Mouse (Mus musculus): ENCODE measurements around the gene Rasip1.
"Not testable (repeated sequence)": the region's sequence is repeated elsewhere in the genome, so short reads cannot be mapped to it uniquely, and the experiment has no call there.

Rasip1 gene

DNA sequence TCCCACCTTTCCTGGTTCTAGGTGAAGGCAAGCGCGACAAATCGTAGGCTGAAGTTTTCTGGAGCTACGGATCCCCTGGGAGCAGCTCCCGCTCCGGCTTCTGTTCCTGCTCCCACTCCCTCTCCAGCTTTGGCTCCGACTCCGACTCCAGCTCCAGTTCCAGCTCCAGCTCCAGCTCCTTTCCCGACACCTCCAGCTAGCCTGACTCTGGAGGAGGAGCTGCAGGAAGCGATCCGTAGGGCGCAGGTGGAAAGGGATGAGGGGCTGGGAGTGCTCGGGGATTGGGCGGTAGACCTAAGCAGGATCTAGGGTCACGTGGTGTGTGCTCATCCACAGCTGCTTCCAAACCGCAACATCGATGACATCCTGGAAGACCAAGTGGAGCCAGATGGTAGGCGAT, 16.9 kb downstream of the Rasip1 start:
- in situ Hi-C loops (cut with MboI, MseI): no loop called here

DNA sequence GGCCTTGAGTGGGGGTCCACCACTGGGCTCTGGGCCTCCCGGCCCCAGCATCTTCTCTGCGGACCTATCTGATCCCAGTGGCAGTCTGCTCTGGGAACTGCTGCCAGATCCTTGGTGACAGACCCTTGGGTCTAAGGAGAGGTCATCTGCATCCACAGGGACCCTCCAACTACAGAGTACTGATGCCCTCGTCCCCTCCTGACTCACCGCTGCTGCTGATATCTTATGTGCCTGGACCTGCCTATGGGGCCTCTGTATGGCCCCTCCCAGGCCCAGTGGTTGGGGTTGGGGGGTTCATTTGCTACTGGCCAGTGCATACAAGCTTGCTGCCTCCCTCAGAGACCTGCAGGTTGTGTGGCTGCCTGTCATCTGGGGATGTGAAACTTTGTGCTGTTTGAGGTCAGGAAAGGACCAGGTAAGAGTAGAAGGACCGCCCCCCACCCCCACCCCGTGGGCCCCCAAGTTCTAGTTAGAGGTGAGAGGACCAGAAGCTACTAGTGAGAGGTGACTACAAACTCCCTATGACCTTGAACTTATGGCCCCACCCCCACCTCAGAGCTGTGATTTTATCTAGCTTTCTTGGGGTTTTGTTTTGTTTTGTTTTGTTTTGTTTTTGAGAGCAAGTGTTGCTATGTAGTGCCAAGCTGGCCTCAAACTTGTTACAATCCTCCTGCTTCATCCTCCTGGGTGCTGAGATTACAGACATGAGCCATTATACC, 17.7 kb downstream of the Rasip1 start:
- in situ Hi-C loops (cut with MboI, MseI): no loop called here

DNA sequence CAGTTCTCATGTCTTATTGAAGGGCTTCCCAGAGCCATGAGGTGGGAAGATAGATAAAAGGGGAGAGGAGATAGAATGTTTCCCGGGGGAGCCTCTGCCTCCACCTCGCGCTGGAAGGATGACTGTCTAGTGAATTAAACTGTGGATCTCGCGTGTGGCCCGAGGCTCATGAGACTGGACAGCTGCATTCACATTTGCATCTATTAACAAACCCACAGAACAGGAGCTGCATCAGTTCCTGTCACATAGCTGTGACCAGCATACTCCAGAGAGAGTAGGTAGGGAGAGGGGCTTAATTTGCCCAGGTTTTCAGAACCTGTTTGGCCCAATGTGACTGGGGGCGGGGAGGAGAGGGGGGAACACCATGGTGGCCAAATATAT, 18.3 kb downstream of the Rasip1 start:
- in situ Hi-C loops (cut with MboI, MseI): no loop called here

DNA sequence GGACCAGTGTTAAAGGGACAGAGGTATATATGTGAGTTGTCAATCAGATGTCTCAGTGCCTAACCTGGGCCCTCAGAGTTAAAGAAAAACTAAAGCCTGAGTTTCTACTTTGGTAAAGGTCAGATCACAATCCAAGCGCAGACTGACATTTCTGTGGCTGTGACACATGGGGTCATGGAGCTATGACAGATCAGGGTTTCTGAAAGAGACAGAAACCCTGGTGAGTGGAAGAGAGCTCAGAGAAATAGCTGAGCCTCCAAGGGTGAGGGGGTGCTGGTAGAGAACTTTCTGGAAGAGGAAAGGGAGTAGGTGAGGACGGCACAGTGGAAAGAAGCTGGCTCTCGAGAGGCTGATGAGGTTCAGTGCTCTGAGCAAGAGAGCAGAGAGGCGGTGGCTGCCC, 19.4 kb downstream of the Rasip1 start:
- in situ Hi-C loops (cut with MboI, MseI): no loop called here

DNA sequence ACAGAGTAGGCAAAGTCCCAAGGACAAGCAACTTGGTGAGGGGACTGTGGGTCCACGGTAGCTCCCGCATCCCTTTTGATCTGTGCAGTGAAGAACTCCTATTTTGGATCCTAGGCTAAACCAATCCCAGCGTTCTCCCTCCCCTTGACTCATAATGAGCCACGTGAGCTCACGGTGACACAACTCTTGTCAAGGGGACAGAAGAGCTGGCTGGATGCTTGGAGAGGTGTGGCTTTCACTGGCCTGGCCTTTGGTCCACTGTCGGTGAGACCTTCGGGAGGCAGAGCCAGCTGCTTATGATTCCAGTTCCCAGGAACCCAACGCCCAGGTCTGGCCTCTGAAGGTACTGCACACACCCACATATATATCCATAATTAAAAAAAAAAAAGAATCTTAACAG, 22.1 kb downstream of the Rasip1 start:
- in situ Hi-C loops (cut with MboI, MseI): no loop called here

DNA sequence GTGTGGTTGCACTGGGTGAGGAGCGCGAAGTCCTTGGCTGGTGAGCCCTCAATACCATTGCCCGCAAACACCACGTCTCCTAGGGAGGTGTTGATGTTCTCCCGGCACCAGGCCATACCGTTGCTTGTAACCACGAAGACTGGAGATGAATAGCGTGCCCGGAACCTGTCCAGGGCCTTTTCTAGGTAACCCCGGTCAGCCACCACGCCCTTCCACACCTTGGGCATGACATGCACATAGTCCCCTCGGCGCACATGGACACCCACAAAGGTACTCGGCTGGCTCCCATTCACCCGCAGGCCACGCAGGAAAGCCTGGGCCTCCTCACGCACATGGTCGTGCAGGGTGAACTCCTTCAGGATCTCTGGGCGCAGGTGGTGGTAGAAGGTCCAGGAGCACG, 23.2 kb downstream of the Rasip1 start:
- in situ Hi-C loops (cut with MboI, MseI): not testable (repeated sequence)

DNA sequence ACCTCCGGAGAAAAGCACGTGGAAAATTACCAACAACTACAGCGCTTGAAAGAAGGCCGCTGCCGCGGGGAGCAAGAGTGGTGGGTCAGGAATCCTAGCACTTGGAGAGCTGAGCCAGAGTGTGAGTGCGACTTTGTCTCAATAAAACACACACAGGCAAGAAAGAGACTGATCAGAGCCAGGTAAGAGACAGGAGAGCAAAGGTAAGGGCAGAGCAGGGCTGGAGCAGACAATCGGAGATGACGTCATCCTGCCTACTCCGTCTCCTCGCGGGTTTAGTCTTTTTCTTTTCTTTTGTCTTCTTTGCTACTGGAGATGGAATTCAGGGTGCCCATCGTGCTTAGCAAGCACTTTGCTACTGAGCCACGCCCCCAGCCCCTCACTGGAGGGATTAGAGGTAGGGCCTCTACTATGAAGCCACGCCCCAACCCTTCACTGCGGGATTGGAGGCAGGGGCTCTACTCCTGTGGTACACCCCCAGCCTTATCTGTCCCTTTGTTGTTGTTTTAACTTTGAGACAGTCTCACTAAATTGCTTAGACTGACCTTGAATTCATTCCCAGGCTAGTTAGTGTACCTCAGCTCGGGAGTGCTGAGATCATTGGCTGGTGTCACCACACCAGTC, 27.2 kb downstream of the Rasip1 start:
- in situ Hi-C loops (cut with MboI, MseI): no loop called here

DNA sequence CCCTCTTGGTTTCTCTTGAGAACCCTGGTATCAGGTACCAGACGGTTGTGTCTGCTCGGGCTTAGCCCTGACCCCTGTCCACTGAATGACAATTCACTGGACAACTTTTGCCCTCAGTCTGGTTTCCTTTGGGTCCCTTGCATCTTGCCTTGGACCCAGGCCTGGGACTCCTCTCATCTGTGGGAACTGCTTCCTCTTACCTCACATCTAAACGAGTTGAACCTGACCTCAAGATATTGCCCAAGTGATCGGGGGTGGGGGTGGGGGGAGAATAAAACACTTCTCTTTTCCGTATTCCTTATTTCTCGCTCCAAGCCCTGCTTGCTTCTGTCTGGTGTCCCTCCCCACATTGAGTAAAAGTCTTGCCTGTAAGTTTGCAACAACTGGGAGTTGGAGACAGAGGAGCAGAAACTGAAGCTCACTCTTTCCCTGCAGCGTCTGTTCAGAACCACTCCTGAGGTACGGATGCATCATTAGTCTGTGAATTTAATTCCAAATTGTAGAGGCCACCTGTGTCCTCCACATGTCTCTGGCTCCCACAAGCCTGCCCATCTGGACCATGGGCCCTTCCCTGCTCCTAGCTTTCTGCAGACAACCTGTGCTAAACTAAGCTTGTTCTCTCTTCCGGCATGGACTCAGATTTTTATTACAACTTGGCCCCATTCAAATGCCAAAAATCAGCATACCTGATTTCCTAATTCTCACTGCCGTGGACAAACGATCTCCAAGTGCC, 33.6 kb downstream of the Rasip1 start:
- in situ Hi-C loops (cut with MboI, MseI): no loop called here

DNA sequence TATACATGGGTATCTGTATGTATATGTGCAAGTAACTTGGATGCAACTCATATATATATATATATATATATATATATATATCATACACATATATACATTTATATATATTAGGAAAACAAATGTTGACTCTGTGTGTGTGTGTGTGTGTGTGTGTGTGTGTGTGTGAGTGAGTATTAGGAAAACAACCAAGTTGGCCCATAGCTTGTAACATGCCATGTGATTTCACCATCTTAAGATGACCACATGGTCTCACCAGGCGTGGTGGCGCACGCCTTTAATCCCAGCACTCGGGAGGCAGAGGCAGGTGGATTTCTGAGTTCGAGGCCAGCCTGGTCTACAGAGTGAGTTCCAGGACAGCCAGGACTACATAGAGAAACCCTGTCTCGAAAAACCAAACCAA, 34.4 kb downstream of the Rasip1 start:
- in situ Hi-C loops (cut with MboI, MseI): not testable (repeated sequence)

DNA sequence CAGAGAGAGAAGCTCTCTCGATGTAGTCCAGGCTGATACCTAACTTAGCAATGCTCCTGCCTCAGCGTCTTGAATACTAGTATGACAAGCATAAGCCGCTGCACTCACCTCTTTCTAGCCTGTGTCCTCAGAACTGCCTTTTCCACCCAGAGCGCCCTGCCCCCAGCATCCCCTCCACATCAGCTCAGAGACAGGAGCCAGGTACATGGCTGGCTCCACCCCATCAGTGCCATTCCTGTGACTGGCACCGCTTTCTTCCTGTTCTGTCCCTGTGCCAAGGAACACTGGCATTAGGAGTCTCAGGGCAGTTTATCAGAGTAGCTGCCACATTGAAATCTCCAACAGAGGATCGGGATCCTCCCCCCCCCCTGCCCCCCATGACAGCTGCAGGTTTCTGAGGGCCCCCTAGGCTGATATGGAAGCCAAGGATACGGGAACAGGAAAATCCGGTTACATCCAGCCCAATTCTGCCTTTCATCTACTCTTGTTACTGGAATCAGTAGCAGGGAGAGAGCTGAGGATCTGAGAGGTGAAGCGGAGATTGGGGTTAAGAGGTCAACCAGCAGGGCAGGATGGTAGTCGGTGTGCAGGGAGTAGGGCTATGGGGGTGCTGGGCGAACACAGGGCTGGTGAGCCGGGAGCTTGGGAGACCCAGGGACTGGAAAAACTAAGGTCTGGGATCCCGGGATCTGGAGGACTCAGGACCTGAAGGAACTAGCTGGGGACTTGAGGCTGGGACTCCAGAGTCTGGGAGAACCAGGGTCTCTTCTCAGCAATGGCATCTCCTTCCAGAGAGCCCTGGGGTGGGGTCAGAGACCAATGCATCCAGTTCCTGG, 38.2 kb downstream of the Rasip1 start:
- in situ Hi-C loops (cut with MboI, MseI): no loop called here

DNA sequence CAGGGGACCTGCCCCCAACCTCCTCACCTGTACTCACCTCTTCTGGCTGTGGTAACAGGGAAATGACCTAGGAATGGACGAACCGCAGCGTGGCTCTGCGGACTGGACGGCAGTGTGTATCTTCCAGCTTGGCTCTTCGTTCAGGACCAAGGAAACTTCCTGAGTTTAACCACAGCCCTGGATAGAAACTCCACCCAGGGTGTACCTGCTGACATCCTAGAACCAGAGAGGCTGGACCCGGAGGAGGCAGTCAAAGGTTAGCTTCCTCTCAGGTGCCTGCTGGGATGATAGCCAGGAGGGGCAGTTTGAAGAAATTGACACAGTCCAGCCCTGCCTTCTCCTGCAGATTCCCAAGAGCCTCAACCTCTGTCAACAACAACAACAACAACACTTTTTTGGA, 38.9 kb downstream of the Rasip1 start, which contains the start of gene Fut2:
TSS of gene Fut2 (minus strand) at position 234 of the 400 bp plus-strand sequence.
- in situ Hi-C loops (cut with MboI, MseI): no loop called here

DNA sequence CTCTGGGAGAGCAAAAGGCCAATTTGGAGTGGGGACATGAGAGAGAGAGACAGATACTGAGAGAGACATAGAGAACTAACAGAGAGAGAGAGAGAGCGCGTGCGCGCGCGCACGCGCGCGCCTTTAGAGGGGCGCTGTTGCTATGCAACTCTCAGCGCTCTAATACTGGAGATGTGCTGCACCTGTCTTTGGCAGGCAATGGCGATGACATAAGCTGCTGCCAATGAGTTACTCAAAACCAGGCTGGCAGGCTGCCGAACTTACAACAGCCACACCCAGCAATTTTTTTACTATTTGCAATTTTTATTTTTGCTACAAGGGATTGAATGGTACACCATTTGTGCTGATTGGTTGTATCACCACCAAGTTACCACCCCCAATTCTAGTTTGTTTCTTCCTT, 40.5 kb downstream of the Rasip1 start:
- in situ Hi-C loops (cut with MboI, MseI): no loop called here

DNA sequence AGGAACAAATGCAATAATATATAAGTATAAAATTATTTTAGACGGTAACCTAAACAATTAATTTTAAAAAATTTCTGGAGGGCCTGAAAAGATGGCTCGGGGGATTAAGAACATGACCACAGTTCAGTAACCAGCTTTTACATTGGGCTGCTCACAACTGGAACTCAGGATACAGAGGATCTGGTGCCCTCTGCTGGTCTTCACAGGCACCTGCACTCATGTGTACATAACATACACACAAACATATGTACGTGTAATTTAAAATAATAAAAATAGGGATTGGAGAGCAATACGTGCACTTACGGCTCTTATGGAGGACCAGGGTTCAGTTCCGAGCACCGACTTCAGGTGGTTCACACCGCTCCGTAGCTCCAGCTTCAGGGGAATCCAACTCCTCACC, 41.6 kb downstream of the Rasip1 start:
- in situ Hi-C loops (cut with MboI, MseI): no loop called here

DNA sequence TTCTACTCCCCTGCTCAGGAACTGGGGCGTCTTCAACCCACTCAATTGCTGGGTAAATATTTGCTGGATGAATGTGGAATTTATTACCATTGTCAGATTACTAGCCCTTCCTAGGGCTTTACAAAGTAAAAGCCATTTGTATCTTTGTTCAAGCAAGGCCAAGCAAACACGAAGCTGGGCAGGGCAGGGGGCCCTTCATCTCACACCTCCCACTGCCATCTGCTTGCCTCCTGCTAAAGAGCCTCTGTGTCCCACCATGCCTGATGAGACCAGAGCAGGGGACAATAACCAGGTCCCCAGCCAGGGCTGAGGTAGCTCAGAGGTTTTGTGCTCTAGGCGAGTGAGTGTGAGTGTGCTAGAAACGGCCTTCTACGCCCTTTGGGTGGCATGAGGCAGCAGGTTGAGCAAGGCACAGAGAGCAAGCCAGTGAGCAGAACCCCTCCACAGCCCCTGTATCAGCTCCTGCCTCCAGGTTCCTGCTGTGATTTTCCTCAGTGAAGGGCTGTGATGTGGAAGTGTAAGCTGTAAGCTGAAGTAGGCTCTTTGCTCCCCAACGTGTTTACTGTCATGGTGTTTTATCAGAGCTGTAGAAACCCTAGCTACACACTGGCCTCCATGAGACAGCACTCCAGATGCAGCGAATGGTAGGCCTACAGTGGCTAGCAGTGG, 50.5 kb downstream of the Rasip1 start:
- in situ Hi-C loops (cut with MboI, MseI): no loop called here

DNA sequence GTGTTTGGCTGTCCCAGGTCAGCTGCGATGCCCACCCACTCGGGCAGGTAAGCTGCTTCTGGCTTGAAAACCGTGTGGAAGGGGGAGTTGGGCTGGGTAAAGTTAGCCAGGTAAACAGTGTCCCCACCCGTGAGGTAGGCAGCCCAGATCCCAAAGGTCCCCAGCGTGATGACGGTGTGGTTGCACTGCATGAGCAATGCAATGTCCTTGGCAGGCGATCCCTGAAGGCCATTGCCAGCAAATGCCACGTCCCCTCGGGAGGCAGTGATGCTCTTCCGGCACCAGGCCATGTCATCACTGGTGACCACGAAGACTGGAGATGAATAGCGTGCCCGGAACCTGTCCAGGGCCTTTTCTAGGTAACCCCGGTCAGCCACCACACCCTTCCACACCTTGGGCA, 51.2 kb downstream of the Rasip1 start:
- in situ Hi-C loops (cut with MboI, MseI): no loop called here

DNA sequence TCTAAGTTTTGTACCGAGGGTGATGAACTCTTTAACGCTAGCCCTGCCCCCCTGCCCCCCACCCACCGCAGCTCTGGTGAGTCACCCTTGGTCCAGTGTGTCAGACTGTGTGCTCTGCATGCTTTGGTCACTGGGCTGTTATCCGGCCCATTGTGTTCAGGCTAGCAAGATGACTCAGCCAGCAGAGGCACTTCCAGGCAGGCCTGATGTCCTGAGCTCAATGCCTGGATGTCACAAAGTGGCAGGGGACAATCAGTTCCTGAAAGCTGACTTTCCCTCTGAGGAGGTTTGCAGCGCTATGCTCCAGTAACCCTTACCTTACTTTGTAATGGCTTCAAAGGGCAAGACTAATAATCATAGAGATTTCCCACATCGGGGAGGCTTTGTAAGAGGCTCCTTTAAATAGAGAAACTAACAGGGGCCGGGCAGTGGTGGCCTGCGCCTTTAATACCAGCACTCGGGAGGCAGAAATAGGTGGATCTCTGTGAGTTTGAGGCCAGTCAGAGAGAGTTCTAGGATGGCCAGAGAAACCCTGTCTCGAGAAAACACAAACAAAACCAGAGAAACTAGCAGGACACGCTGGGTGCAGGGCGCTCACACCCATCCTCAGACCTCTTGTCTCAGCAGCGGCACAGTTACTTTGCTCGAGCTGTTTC, 52.8 kb downstream of the Rasip1 start:
- in situ Hi-C loops (cut with MboI, MseI): no loop called here

DNA sequence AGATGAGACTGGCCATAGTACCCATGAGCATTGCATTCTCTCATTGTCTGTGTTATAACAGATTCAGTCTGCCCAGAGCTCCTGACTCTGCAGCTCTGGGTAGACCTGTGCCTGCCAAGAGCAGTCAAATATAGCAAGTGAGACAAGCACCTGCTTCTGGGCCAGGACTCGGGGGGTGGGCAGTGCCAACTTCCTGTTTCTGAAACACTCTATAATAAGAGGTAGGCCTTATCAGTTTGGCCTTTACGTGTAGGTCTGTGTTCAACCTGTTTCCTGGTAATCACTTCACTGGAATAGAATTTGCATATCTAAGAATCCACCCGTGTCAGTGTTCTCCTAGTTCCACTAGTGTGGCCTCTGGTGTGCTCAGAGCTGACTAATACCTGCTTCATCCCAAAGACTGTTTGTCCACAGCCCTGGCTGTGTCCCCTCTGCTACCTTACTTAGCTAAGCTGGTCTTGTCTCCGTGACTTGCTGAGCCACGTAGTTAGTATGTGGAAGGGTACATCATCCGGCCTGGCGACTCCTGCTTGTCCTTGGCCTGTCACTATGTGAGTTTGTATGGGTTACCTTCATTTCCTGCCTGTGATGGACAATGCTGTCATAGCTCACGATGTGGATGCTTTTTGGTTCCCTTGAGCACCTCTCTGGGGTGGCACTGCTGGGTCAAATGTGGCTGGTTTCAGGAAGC, 53.9 kb downstream of the Rasip1 start:
- in situ Hi-C loops (cut with MboI, MseI): no loop called here

DNA sequence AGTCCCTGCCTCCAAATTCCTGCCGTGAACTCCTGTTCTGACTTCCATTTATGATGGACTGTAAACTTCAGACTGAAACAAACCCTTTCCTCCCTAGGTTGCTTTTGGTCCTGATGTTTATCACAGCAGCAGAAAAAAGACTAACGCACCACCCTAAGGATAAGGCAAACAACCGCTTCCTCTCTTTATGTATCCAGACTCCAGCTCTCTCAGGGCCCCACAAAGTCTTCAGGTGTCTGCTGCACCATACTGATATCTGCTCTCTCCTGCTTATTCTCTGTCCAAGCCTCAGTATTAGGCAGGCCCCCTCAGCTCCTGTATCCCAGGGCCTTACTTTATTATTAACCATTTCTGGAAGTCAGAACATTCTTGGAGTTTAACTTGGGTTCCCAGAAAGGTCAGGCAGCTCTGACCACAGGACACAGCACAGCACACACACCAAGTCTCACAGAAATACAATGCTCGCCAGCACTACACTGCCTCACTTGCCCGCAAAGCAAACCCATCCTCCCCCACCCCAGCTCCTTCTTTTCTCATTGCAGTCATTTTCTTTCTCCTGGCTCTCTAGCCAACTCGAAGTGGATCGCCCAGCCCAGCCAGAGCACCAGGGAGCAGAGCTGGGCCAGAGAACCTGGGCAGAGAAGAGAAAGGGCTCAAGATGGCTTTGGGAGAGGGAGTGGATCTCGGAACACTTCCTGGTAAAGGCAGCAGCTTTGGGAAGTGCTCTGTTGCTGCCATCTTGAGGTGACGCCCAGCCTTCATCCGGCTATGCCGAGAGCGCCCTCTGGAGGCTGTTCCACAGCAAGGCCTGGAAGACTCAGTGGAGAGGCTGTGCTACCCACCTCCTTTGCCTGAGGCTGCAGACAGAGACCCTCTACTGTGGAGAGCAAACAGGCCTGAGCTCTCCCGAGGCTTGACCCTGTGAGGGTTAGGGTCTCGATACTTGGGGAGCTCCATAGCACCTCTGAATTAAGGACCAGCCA, 55.1 kb downstream of the Rasip1 start:
- in situ Hi-C loops (cut with MboI, MseI): no loop called here

DNA sequence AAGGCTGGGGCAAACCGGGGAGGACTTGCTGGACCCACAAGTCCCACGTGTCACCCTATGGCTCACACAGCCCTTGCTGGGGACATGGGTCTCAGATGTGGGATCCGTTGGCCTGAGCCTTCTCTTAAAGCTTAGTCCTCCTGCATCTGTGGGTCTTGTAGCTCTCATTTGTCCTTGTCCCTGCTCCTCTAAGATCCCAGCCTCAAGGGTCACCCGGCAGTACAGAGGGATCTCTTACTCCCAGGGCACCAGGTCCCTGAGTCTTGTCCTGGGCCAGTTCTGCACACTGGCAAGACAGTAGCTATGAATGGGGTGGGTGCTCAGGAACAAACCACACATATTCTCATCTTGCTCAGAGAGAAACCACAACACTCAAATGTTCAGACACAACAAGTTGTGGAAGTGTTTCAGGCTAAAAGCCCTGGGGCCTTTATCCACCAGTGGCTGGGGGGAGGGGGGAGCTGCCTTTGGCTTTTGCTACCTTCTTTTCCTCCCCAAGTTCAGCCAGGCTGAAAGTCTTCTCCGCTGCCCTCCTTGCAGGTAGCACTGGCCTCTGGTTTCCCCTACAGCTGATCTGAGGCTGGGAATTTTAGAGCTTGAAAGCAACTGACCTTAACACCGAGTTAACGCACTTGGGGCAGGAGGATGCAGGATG, 56.2 kb downstream of the Rasip1 start, which contains the start of gene Ntn5:
TSS of gene Ntn5 (plus strand) at position 627 of the 655 bp plus-strand sequence.
- in situ Hi-C loops (cut with MboI, MseI): no loop called here
